Mouse (Mus musculus) bone marrow macrophage, adult 2 months (primary cell): Measurements from ENCODE around the gene Trir. TPM values are rescaled to one million over a fixed set of nuclear protein-coding genes. Genes with fewer than 3 reads are reported as not detected.

ENCODE experiments used
- H3K27ac ChIP-seq: 2 replicates; pipeline ENCODE4 v1.5.1; 2012; ENCODE audit warnings: low read depth, low read length; ENCODE audit not compliant: insufficient read depth
- H3K4me1 ChIP-seq: 2 replicates; pipeline ENCODE4 v1.6.1; 2012; ENCODE audit warnings: low read length; ENCODE audit not compliant: control insufficient read depth, insufficient read depth
- H3K4me3 ChIP-seq: 2 replicates; pipeline ENCODE4 v1.5.1; 2012; ENCODE audit warnings: mild to moderate bottlenecking, low read length, moderate library complexity; ENCODE audit not compliant: insufficient read depth
- CTCF ChIP-seq: IDR thresholded peaks from 2 replicates; pipeline ENCODE4 v1.5.1; 2012; ENCODE audit warnings: low read depth, mild to moderate bottlenecking, low read length, moderate library complexity
- POLR2A ChIP-seq: IDR thresholded peaks from 2 replicates; pipeline ENCODE4 v1.6.1; 2012; ENCODE audit warnings: mild to moderate bottlenecking, low read depth, low read length, borderline replicate concordance
- polyA plus RNA-seq: library from polyadenylated mRNA; stranded (reverse); fragments of >200 nt; gene quantifications from 2 replicates; pipeline ENCODE4 v1.2.4, GENCODE M21; 2012; ENCODE audit not compliant: missing spikeins, insufficient read depth, insufficient read length

The Trir gene
- polyA plus RNA-seq, 1 experiment = 145 TPM

- H3K4me3 ChIP-seq = no peak overlapping the region
- H3K4me1 ChIP-seq = no peaks in the 10 kb centered on the region
- no peak overlapping the region for H3K27ac ChIP-seq
- TF ChIP-seq POLR2A = no peak
- TF ChIP-seq CTCF = no peak
These were observed 9.4 kb upstream of the Trir start for GRCm38 (mm10) chr8:85017209-85017608.

GRCm38 (mm10) chr8:85021514-85022055, 5.0 kb upstream of the Trir start:
- Histone ChIP-seq H3K4me1 (peaks cover 9% of the 10 kb centered on the region), H3K4me3 (no peak overlapping the region), H3K27ac (no peak overlapping the region)
- TF ChIP-seq CTCF = no peak
- no peak for TF ChIP-seq POLR2A

DNA sequence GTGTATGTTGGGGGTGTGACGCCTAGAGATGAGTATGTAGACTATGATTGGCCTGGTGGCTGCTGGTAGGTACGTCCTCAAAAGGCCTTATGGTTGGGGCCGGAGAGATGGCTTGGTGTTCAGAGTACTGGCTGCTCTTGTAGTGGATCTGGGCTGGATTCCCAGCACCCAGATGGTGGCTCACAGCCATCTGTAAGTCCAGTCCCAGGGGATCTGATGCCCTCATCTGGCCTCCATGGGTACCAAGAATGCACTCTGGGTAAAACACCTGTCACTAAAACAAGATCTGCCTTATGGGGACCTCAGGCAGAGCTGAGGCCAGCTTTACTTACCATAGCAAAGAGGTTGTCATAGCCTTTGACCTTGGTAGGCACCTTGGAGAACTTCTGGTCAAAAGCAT, 2.8 kb upstream of the Trir start:
- Histone ChIP-seq H3K27ac (no peak overlapping the region), H3K4me1 (peaks cover 15% of the 10 kb centered on the region), H3K4me3 (peak overlapping the region; percentile 94)
- no peak for TF ChIP-seq POLR2A
- no peak for TF ChIP-seq CTCF

- H3K4me1 ChIP-seq = peaks cover 18% of the 10 kb centered on the region
- H3K4me3 ChIP-seq = peak within 1 kb of the TSS; percentile 94
- TF ChIP-seq POLR2A = peak; percentile 81; the same call in 1 of the 2 replicates
- no peak for TF ChIP-seq CTCF
- peak within 1 kb of the TSS; percentile 82 for H3K27ac ChIP-seq
These were observed 1.3 kb upstream of the Trir start, which contains the start of gene Asna1 for GRCm38 (mm10) chr8:85025098-85025932. Gene Asna1, minus strand, starts transcription at chr8:85025281.

- Histone ChIP-seq H3K4me1 (peaks cover 18% of the 10 kb centered on the region), H3K27ac (peak overlapping the region; percentile 63), H3K4me3 (peak overlapping the region; percentile 88)
- TF ChIP-seq CTCF = no peak
- no peak for TF ChIP-seq POLR2A
These were observed 863 bp downstream of the Trir start for GRCm38 (mm10) chr8:85027516-85027855.

DNA sequence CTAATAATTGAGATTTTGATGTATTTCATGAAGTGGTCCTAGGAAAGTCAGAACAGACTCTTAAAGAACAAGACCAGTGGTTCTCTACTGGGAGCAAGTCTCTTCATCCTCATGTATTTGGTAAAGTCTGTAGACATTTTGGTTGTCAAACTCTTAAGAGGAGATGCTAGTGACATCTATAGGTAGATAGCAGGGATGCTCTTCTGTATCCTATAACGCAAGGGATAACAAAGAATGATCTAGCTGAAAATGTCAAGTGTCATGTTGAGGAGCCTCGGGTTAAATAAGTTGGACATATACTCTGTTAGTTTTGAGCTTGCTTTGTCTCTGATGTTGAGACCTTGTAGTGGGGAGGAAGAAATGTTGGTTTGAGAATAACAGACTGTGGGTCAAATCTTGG, 1.3 kb downstream of the Trir start:
- Histone ChIP-seq H3K4me1 (peaks cover 18% of the 10 kb centered on the region), H3K4me3 (peak overlapping the region; percentile 88), H3K27ac (no peak overlapping the region)
- TF ChIP-seq CTCF = no peak
- TF ChIP-seq POLR2A = no peak

DNA sequence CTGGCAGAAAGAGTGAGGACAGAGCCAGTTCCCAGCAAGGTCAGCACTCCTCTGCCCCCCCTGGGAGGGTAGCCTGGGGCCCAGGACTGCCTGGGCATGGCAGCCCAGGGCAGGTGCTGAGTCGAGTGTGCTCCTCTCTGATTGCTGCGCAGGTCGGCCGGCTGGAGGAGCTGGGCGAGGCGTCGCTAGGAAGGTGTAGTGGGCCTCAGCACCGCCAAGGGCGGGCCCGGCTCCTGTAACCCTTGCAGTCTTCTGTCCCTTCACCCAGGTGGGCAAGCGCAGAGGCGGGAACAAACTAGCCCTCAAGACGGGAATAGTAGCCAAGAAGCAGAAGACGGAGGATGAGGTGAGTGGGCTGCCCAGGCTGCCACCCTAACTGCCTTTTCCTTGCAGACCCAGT, 2.6 kb downstream of the Trir start:
- Histone ChIP-seq H3K4me1 (peaks cover 12% of the 10 kb centered on the region), H3K4me3 (peak overlapping the region; percentile 88; the same call in 1 of the 2 replicates), H3K27ac (no peak overlapping the region)
- no peak for TF ChIP-seq CTCF
- no peak for TF ChIP-seq POLR2A

GRCm38 (mm10) chr8:85032622-85033311, 6.1 kb downstream of the Trir start:
- peaks cover 11% of the 10 kb centered on the region for H3K4me1 ChIP-seq

DNA sequence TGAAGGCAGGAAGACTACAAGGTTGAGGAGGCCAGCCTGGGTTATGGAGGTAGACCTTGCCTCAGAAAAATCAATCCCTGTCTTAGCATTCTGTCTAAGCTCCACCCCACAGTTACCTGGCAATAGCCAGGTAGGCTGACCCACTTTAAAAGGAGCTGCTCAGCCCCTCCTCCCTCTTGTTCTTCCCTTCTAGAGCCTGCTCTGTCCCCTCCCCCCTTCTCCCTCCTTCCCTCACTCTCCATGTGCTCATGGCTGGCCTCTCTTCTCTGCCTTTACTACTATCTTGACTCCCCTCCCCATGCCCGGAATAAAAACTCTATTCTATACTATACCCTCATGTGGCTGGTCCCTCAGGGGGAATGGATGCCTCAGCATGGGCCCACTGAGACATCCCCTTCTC, 7.2 kb downstream of the Trir start:
- TF ChIP-seq POLR2A (no peak), CTCF (no peak)
- Histone ChIP-seq H3K27ac (no peak overlapping the region), H3K4me1 (peaks cover 4% of the 10 kb centered on the region), H3K4me3 (no peak overlapping the region)

More at GRCm38 (mm10) chr8:85032622-85033311, 6.1 kb downstream of the Trir start:
- TF ChIP-seq POLR2A = no peak
- no peak for TF ChIP-seq CTCF
- H3K4me3 ChIP-seq = no peak overlapping the region
- no peak overlapping the region for H3K27ac ChIP-seq

- Histone ChIP-seq H3K27ac (peak overlapping the region; percentile 91), H3K4me3 (peak overlapping the region; percentile 81), H3K4me1 (peaks cover 4% of the 10 kb centered on the region; the same call in 1 of the 2 replicates)
- TF ChIP-seq CTCF (no peak), POLR2A (no peak)
These were observed 8.1 kb downstream of the Trir start for GRCm38 (mm10) chr8:85034764-85035163.
